Mouse (Mus musculus): ENCODE measurements at regions not wholly inside any gene's neighbourhood (a gene's known extent, or its start where the extent isn't known, plus 50 kb on each side); places are given as distances from the start of the nearest gene placed in this dataset.

GRCm38 (mm10) chr10:44641616-44642015, 113.3 kb upstream of the Prdm1 start:
- TF ChIP-seq CTCF (IDR thresholded peaks at IDR 0.05; ENCODE audit: control insufficient read depth, insufficient read depth, insufficient replicate concordance, low read depth, low read length) (no peak), POLR2A (IDR thresholded peaks at IDR 0.05; ENCODE audit: control insufficient read depth, low read depth, low read length) (no peak)

Measured in testis, adult 2 months (tissue).